Mouse (Mus musculus) cerebellum, adult 2 months (tissue): Measurements from ENCODE around the gene Arfrp1.

Source experiments
- CTCF ChIP-seq: fragments of 200-500 bp; IDR thresholded peaks from 2 replicates; pipeline ENCODE4 v1.5.1; 2011; ENCODE audit warnings: low read depth, mild to moderate bottlenecking, control low read depth, low read length, moderate library complexity, borderline replicate concordance; ENCODE audit not compliant: insufficient read depth
- POLR2A ChIP-seq: fragments of 200-500 bp; IDR thresholded peaks from 2 replicates; pipeline ENCODE4 v1.6.1; 2011; ENCODE audit warnings: low read length, control low read depth, borderline replicate concordance; ENCODE audit not compliant: insufficient read depth

GRCm38 (mm10) chr2:181365655-181366075 lies 461 bp upstream of the Arfrp1 start:
- TF ChIP-seq CTCF (no peak), POLR2A (no peak)
